Mouse (Mus musculus): ENCODE data around the gene Olfr826. TPM values are rescaled to one million over a fixed set of nuclear protein-coding genes. Genes with fewer than 3 reads are reported as not detected.

The Olfr826 gene
- not detected in 2 replicates for polyA plus RNA-seq (2015; fragmentation: Nextera tagmentation; extraction: Ambion mirVana)

DNA sequence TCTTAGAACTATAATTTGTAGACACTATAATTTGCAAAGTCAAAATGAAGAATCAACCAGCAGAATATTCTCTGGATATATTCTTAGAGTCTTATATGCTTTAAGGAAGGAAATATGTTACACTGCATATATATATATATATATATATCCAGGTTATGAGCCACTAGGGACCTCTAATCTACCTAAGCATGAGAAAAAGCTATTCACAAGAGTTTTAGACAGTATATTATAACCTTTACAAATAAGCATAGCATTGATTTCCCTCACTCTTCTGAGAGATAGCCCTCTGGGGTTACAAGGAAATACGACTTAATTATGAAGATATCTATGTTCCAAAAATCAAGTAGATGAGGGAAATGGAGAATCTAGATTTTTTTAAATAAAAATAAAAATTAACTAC, at the start of gene Olfr826:
TSS of gene Olfr826 (minus strand) at position 101 of the 400 bp plus-strand sequence.
- no peaks in the 10 kb centered on the region for H3K36me3 ChIP-seq (ENCODE audit: control insufficient read depth, insufficient read depth)
- H3K9ac ChIP-seq (ENCODE audit: low read depth, low read length), result no peak within 1 kb of the TSS
- no peaks in the 10 kb centered on the region for H3K9me3 ChIP-seq (replicated peaks; ENCODE audit: control insufficient read depth, low read length)
- no peak within 1 kb of the TSS for H3K4me2 ChIP-seq (ENCODE audit: low read depth, low read length)
- no peak for ATAC-seq (ENCODE audit: low read depth)
- 47% methylated on average over 1 of the region's 1 CpGs for WGBS (ENCODE audit: insufficient replicate concordance)
- no peaks in the 10 kb centered on the region for H3K4me1 ChIP-seq (ENCODE audit: control insufficient read depth, low read depth, low read length)
- H3K27ac ChIP-seq (ENCODE audit: low read length), result no peak within 1 kb of the TSS
- no peaks in the 10 kb centered on the region for H3K27me3 ChIP-seq (ENCODE audit: control insufficient read depth, insufficient read depth, low read depth, low read length)
- H3K4me3 ChIP-seq (ENCODE audit: low read depth, low read length), result no peak within 1 kb of the TSS

DNA sequence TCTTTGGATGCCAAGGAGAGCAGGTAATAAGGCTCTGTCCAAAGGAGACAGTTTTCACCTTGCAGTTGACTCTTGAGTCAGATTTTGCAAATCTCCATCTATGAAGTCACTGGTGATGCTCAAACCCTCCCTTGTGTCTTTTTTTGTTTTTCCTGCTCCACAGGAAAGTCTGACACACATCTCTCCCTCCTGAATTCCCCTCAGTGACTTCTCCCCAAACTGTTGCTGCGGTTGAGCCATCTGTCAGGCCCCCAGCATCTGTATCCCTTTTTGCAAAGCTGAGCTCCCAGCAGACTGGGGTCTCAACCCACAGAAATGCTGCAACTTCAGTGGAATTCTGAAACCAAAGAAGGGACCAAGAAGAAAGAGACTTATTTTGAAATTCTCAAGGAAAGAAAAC, 48.1 kb upstream of the Olfr826 start:
- H3K9ac ChIP-seq (ENCODE audit: low read depth, low read length), result no peak overlapping the region
- no peaks in the 10 kb centered on the region for H3K36me3 ChIP-seq (ENCODE audit: control insufficient read depth, insufficient read depth)
- 50% methylated on average over 1 of the region's 1 CpGs for WGBS (ENCODE audit: insufficient replicate concordance)
- H3K9me3 ChIP-seq (replicated peaks; ENCODE audit: control insufficient read depth, low read length), result no peaks in the 10 kb centered on the region
- H3K27me3 ChIP-seq (ENCODE audit: control insufficient read depth, insufficient read depth, low read depth, low read length), result no peaks in the 10 kb centered on the region
- no peak overlapping the region for H3K4me3 ChIP-seq (ENCODE audit: low read depth, low read length)
- ATAC-seq (ENCODE audit: low read depth), result no peak
- H3K4me1 ChIP-seq (ENCODE audit: control insufficient read depth, low read depth, low read length), result no peaks in the 10 kb centered on the region
- no peak overlapping the region for H3K4me2 ChIP-seq (ENCODE audit: low read depth, low read length)
- H3K27ac ChIP-seq (ENCODE audit: low read length), result no peak overlapping the region

GRCm38 (mm10) chr10:130229584-130229983, 45.6 kb upstream of the Olfr826 start:
- ATAC-seq (ENCODE audit: low read depth), result no peak

GRCm38 (mm10) chr10:130228246-130228645, 44.3 kb upstream of the Olfr826 start:
- no peaks in the 10 kb centered on the region for H3K4me1 ChIP-seq (ENCODE audit: control insufficient read depth, low read depth, low read length)
- no peaks in the 10 kb centered on the region for H3K9me3 ChIP-seq (replicated peaks; ENCODE audit: control insufficient read depth, low read length)
- H3K4me3 ChIP-seq (ENCODE audit: low read depth, low read length), result no peak overlapping the region
- 0% methylated on average over 1 of the region's 1 CpGs for WGBS (ENCODE audit: insufficient replicate concordance)
- H3K27me3 ChIP-seq (ENCODE audit: control insufficient read depth, insufficient read depth, low read depth, low read length), result no peaks in the 10 kb centered on the region
- no peak overlapping the region for H3K27ac ChIP-seq (ENCODE audit: low read length)
- ATAC-seq (ENCODE audit: low read depth), result no peak
- H3K4me2 ChIP-seq (ENCODE audit: low read depth, low read length), result no peak overlapping the region
- H3K9ac ChIP-seq (ENCODE audit: low read depth, low read length), result no peak overlapping the region
- H3K36me3 ChIP-seq (ENCODE audit: control insufficient read depth, insufficient read depth), result no peaks in the 10 kb centered on the region

More at GRCm38 (mm10) chr10:130229584-130229983, 45.6 kb upstream of the Olfr826 start:
- Histone ChIP-seq H3K4me1 (ENCODE audit: control insufficient read depth, low read depth, low read length) (no peaks in the 10 kb centered on the region), H3K36me3 (ENCODE audit: control insufficient read depth, insufficient read depth) (no peaks in the 10 kb centered on the region), H3K27me3 (ENCODE audit: control insufficient read depth, insufficient read depth, low read depth, low read length) (no peaks in the 10 kb centered on the region), H3K27ac (ENCODE audit: low read length) (no peak overlapping the region), H3K9ac (ENCODE audit: low read depth, low read length) (no peak overlapping the region), H3K4me3 (ENCODE audit: low read depth, low read length) (no peak overlapping the region), H3K9me3 (replicated peaks; ENCODE audit: control insufficient read depth, low read length) (no peaks in the 10 kb centered on the region), H3K4me2 (ENCODE audit: low read depth, low read length) (no peak overlapping the region)
- WGBS (ENCODE audit: insufficient replicate concordance), result 62% methylated on average over 5 of the region's 5 CpGs

DNA sequence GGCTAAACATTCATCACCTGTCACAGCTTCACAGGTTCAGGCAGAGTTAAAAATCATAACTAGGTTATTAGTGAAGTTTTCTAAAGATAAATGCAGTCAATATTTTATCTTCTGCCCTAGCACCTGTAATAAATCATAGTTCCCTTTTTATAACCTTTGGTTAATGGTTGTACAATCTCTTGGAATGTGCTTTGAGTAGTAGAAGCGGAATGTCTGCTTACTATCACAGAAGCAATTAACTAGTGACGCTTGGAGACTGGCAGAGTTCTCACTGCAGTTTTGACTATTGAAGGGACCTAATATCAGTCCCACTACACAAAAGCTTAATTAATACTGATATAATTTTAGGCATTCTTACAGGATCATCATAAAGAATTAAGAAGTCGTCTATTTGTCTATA, 41.0 kb upstream of the Olfr826 start:
- WGBS (ENCODE audit: insufficient replicate concordance), result 60% methylated on average over 3 of the region's 3 CpGs

DNA sequence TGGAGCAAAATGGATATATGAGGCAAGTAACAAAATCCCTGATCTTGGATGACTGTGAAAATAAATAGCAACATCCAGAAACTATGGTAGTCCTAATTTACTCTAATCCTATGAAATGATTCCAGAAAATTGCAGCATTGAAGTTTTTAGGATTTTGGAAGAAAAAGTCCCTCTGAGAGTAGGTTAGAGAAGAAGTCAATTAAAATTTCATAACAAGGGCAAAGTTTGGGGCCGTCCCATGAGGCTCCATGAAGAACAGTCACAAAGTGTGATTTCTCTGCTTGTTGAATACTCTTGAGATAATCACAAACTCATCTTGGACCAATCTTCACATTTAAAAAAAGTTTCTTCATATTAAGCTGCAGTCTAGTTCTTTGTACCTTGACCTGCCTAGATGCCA, 30.3 kb upstream of the Olfr826 start, which contains the start of gene Olfr827:
TSS of gene Olfr827 (minus strand) at position 101 of the 400 bp plus-strand sequence.
- WGBS (ENCODE audit: insufficient replicate concordance), result 60% methylated on average over 1 of the region's 1 CpGs
- Histone ChIP-seq H3K4me3 (ENCODE audit: low read depth, low read length) (no peak within 1 kb of the TSS), H3K36me3 (ENCODE audit: control insufficient read depth, insufficient read depth) (no peaks in the 10 kb centered on the region), H3K4me1 (ENCODE audit: control insufficient read depth, low read depth, low read length) (no peaks in the 10 kb centered on the region), H3K27ac (ENCODE audit: low read length) (no peak within 1 kb of the TSS), H3K9me3 (replicated peaks; ENCODE audit: control insufficient read depth, low read length) (no peaks in the 10 kb centered on the region), H3K9ac (ENCODE audit: low read depth, low read length) (no peak within 1 kb of the TSS), H3K4me2 (ENCODE audit: low read depth, low read length) (no peak within 1 kb of the TSS), H3K27me3 (ENCODE audit: control insufficient read depth, insufficient read depth, low read depth, low read length) (no peaks in the 10 kb centered on the region)
- ATAC-seq (ENCODE audit: low read depth), result no peak

More for the DNA sequence above, 41.0 kb upstream of the Olfr826 start:
- Histone ChIP-seq H3K9ac (ENCODE audit: low read depth, low read length) (no peak overlapping the region), H3K36me3 (ENCODE audit: control insufficient read depth, insufficient read depth) (no peaks in the 10 kb centered on the region), H3K27ac (ENCODE audit: low read length) (no peak overlapping the region), H3K4me2 (ENCODE audit: low read depth, low read length) (no peak overlapping the region), H3K9me3 (replicated peaks; ENCODE audit: control insufficient read depth, low read length) (no peaks in the 10 kb centered on the region), H3K4me3 (ENCODE audit: low read depth, low read length) (no peak overlapping the region), H3K4me1 (ENCODE audit: control insufficient read depth, low read depth, low read length) (no peaks in the 10 kb centered on the region), H3K27me3 (ENCODE audit: control insufficient read depth, insufficient read depth, low read depth, low read length) (no peaks in the 10 kb centered on the region)
- ATAC-seq (ENCODE audit: low read depth), result no peak

DNA sequence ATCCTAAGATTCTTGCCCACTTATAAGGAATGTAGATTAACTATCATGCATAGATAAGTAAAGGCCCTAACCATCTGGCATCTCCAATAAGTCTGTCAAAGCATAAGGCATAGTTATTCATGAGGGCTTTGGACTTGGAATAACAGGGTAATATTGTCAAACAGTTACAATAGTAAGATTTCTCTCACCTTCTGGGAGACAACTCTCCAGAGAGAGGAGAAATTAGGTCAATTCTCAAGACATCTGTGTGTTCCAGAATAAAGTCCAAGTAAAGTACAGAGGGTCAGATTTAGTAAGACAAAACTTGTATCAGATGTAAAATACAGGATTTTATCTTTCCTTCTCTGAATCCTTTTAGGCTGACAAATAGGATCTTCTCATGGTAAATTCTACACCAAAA, 17.3 kb downstream of the Olfr826 start, which contains the start of gene Olfr825:
TSS of gene Olfr825 (minus strand) at position 101 of the 400 bp plus-strand sequence.
- Histone ChIP-seq H3K27ac (ENCODE audit: low read length) (no peak within 1 kb of the TSS), H3K4me1 (ENCODE audit: control insufficient read depth, low read depth, low read length) (no peaks in the 10 kb centered on the region)
- no peak for ATAC-seq (ENCODE audit: low read depth)

GRCm38 (mm10) chr10:130165196-130165595, 18.8 kb downstream of the Olfr826 start:
- no peak overlapping the region for H3K9ac ChIP-seq (ENCODE audit: low read depth, low read length)
- H3K4me2 ChIP-seq (ENCODE audit: low read depth, low read length), result no peak overlapping the region
- no peak overlapping the region for H3K4me3 ChIP-seq (ENCODE audit: low read depth, low read length)
- ATAC-seq (ENCODE audit: low read depth), result peak; percentile 35; the same call in 1 of the 2 replicates
- H3K36me3 ChIP-seq (ENCODE audit: control insufficient read depth, insufficient read depth), result no peaks in the 10 kb centered on the region
- H3K27me3 ChIP-seq (ENCODE audit: control insufficient read depth, insufficient read depth, low read depth, low read length), result no peaks in the 10 kb centered on the region
- no peaks in the 10 kb centered on the region for H3K4me1 ChIP-seq (ENCODE audit: control insufficient read depth, low read depth, low read length)
- no peaks in the 10 kb centered on the region for H3K9me3 ChIP-seq (replicated peaks; ENCODE audit: control insufficient read depth, low read length)
- H3K27ac ChIP-seq (ENCODE audit: low read length), result no peak overlapping the region

More for the DNA sequence above, 17.3 kb downstream of the Olfr826 start, which contains the start of gene Olfr825:
- Histone ChIP-seq H3K4me3 (ENCODE audit: low read depth, low read length) (no peak within 1 kb of the TSS), H3K9ac (ENCODE audit: low read depth, low read length) (no peak within 1 kb of the TSS), H3K4me2 (ENCODE audit: low read depth, low read length) (no peak within 1 kb of the TSS), H3K9me3 (replicated peaks; ENCODE audit: control insufficient read depth, low read length) (no peaks in the 10 kb centered on the region), H3K27me3 (ENCODE audit: control insufficient read depth, insufficient read depth, low read depth, low read length) (no peaks in the 10 kb centered on the region), H3K36me3 (ENCODE audit: control insufficient read depth, insufficient read depth) (no peaks in the 10 kb centered on the region)

DNA sequence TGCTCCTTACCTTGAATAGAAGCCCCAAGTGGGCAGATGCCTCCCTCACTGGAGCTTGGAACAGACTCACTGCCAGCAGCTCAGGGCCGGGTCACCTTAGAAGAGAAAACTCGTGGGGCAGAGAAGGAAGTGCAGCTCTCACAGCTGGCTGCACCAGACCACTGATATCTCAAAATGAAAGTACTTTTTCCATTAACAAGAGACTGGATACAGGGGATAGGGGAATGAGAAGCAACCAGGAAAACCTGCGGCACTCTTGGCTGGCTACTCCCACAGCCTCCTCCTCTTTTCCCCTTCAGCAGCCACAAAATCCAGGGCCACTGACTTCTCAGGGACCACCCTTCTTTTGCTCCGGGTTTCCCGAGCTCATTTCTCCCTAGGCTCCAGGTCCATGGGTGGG, 39.9 kb downstream of the Olfr826 start:
- no peak for ATAC-seq (ENCODE audit: low read depth)
- H3K9me3 ChIP-seq (replicated peaks; ENCODE audit: control insufficient read depth, low read length), result no peaks in the 10 kb centered on the region; the same call in 1 of the 2 replicates
- no peak overlapping the region for H3K4me2 ChIP-seq (ENCODE audit: low read depth, low read length)
- WGBS (ENCODE audit: insufficient replicate concordance), result 67% methylated on average over 5 of the region's 5 CpGs
- no peak overlapping the region for H3K27ac ChIP-seq (ENCODE audit: low read length)
- no peaks in the 10 kb centered on the region for H3K4me1 ChIP-seq (ENCODE audit: control insufficient read depth, low read depth, low read length)
- H3K36me3 ChIP-seq (ENCODE audit: control insufficient read depth, insufficient read depth), result no peaks in the 10 kb centered on the region
- H3K9ac ChIP-seq (ENCODE audit: low read depth, low read length), result no peak overlapping the region
- no peaks in the 10 kb centered on the region for H3K27me3 ChIP-seq (ENCODE audit: control insufficient read depth, insufficient read depth, low read depth, low read length)
- H3K4me3 ChIP-seq (ENCODE audit: low read depth, low read length), result no peak overlapping the region
